Mouse (Mus musculus) limb, embryonic 11.5 days (tissue): Measurements from ENCODE around the gene Ppp1cb. TPM values are rescaled to one million over a fixed set of nuclear protein-coding genes. Genes with fewer than 3 reads are reported as not detected.

Experiments used
- ATAC-seq: fragments of 200-750 bp; cut with Nextera tagmentation; 2 replicates; pipeline ENCODE4 v1.8.0; 2017; ENCODE audit warnings: low read depth; ENCODE audit not compliant: insufficient number of reproducible peaks, low FRiP score, low TSS enrichment
- DNase-seq: peaks from one replicate; pipeline ENCODE4 v3.0.0-alpha.2; 2015; ENCODE audit warnings: low spot score
- H3K27ac ChIP-seq: fragments of 300-500 bp; sonication (generic); replicated peaks from 2 replicates; pipeline ENCODE4 v1.5.1; 2014; ENCODE audit warnings: low read depth, mild to moderate bottlenecking, low read length
- H3K27me3 ChIP-seq: fragments of 300-500 bp; sonication (generic); 2 replicates; pipeline ENCODE4 v1.6.1; 2014; ENCODE audit warnings: mild to moderate bottlenecking, low read length, mixed read lengths; ENCODE audit not compliant: control insufficient read depth, insufficient read depth
- H3K36me3 ChIP-seq: fragments of 300-500 bp; sonication (generic); 2 replicates; pipeline ENCODE4 v1.6.1; 2014; ENCODE audit warnings: mild to moderate bottlenecking, low read length, moderate library complexity, mixed read lengths; ENCODE audit not compliant: control insufficient read depth, insufficient read depth
- H3K4me1 ChIP-seq: fragments of 300-500 bp; sonication (generic); 2 replicates; pipeline ENCODE4 v1.6.1; 2014; ENCODE audit warnings: low read length, mixed read lengths; ENCODE audit not compliant: control insufficient read depth, insufficient read depth
- H3K4me2 ChIP-seq: fragments of 300-500 bp; sonication (generic); 2 replicates; pipeline ENCODE4 v1.6.1; 2014; ENCODE audit warnings: low read depth, mild to moderate bottlenecking, moderate library complexity; ENCODE audit not compliant: severe bottlenecking
- H3K4me3 ChIP-seq: fragments of 300-500 bp; sonication (generic); 2 replicates; pipeline ENCODE4 v1.5.1; 2014; ENCODE audit warnings: low read depth, low read length
- H3K9ac ChIP-seq: fragments of 300-500 bp; sonication (generic); 2 replicates; pipeline ENCODE4 v1.6.1; 2014; ENCODE audit warnings: mild to moderate bottlenecking, low read length
- H3K9me3 ChIP-seq: fragments of 300-500 bp; sonication (generic); 2 replicates; pipeline ENCODE4 v1.6.1; 2016; ENCODE audit warnings: low read length; ENCODE audit not compliant: control insufficient read depth
- WGBS: fragments of 180-500 bp; shearing (Covaris S2); extraction: QIAGEN DNeasy Blood & Tissue Kit; methylation state at CpG from one replicate; pipeline ENCODE4 v1.1.7; 2014; 5-methylcytosine and 5-hydroxymethylcytosine counted together
- polyA plus RNA-seq: library from polyadenylated mRNA; unstranded; fragments of >200 nt; fragmentation: Nextera tagmentation; extraction: Ambion mirVana; gene quantifications from 2 replicates; pipeline ENCODE4 v1.2.1, GENCODE M21; 2014

Gene Ppp1cb
- polyA plus RNA-seq, 1 experiment from 2014 or later = 250 TPM

DNA sequence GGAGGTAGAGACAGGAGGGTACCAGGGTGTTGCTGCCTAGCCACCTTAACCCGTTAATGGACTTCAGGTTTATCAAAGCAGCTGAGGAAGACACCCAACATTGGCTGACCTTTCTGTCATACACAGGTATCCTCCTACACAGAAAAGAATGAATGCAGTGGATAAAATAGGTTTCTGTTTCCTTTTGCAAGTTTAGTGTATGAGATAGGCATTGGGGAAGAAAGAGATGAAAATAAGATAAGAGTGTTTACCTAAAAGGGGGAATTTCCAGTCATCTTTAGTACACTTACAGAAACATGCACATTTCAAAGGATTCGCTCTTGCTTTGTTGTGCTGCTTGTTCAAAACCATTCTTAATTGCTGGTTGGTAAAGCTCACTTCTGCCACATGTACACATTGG is 29.4 kb downstream of the Ppp1cb start:
- no peak overlapping the region for H3K27ac ChIP-seq
- H3K9ac ChIP-seq = no peak overlapping the region
- WGBS = 96% methylated on average over 2 of the region's 2 CpGs
- peaks cover 19% of the 10 kb centered on the region for H3K36me3 ChIP-seq
- H3K4me3 ChIP-seq = no peak overlapping the region
- DNase-seq (no peak), ATAC-seq (no peak)
- H3K9me3 ChIP-seq = no peaks in the 10 kb centered on the region
- H3K4me1 ChIP-seq = no peaks in the 10 kb centered on the region
- no peak overlapping the region for H3K4me2 ChIP-seq
- no peaks in the 10 kb centered on the region for H3K27me3 ChIP-seq

GRCm38 (mm10) chr5:32494084-32494700 is 35.5 kb downstream of the Ppp1cb start:
- H3K36me3 ChIP-seq = no peaks in the 10 kb centered on the region; the same call in 1 of the 2 replicates
- ATAC-seq (no peak), DNase-seq (no peak)
- no peak overlapping the region for H3K4me3 ChIP-seq
- H3K27ac ChIP-seq = no peak overlapping the region
- no peak overlapping the region for H3K4me2 ChIP-seq
- no peaks in the 10 kb centered on the region for H3K27me3 ChIP-seq
- no peak overlapping the region for H3K9ac ChIP-seq
- H3K9me3 ChIP-seq = no peaks in the 10 kb centered on the region
- WGBS = 77% methylated on average over 3 of the region's 3 CpGs
- H3K4me1 ChIP-seq = no peaks in the 10 kb centered on the region

DNA sequence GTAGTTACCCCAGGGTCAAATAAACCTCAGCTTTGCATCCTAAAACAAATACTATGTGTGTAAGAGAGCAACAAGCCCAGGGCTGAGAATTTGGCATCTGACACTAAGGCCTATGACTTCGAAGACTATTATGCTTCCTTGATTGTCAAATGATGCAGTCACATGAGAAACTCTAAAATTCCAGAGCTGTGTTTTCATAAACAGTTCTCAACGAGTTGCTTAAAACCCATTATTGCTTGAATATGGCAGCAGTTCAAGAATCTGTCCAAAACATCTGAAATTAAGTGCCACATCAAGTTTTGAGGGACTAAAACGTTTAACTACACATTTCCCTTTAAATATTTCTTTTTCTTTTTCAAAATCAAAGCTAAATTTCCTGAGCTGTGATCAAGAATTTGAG is 50.1 kb downstream of the Ppp1cb start:
- H3K4me3 ChIP-seq = no peak overlapping the region
- no peaks in the 10 kb centered on the region for H3K27me3 ChIP-seq
- 84% methylated on average over 3 of the region's 3 CpGs for WGBS
- H3K36me3 ChIP-seq = no peaks in the 10 kb centered on the region
- no peak for ATAC-seq
- H3K4me1 ChIP-seq = no peaks in the 10 kb centered on the region
- H3K9ac ChIP-seq = no peak overlapping the region
- H3K9me3 ChIP-seq = no peaks in the 10 kb centered on the region
- H3K27ac ChIP-seq = no peak overlapping the region
- no peak overlapping the region for H3K4me2 ChIP-seq
- no peak for DNase-seq

DNA sequence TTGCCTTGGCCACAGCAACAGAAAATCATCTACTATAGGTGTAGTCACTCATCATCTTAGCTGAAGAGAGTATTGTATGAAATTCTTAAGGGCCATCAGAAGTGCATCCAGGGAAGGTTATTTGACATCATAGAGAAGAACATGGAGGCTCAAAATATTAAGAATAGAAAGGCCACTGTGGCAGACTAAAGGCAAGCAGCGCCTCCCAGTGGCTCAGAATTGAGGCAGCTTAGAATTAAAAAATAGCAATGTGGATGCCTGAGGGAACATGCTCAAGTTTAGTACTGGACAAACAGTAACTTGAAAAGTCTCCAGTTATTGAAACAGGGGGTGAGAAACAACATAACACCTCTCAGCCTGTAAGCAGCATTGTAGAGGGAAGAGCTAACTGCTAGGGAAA is 61.7 kb downstream of the Ppp1cb start:
- 36% methylated on average over 1 of the region's 1 CpGs for WGBS
- DNase-seq (no peak), ATAC-seq (no peak)
- Histone ChIP-seq H3K4me2 (no peak overlapping the region), H3K4me1 (no peaks in the 10 kb centered on the region), H3K9me3 (no peaks in the 10 kb centered on the region), H3K9ac (no peak overlapping the region), H3K36me3 (no peaks in the 10 kb centered on the region), H3K27me3 (no peaks in the 10 kb centered on the region), H3K27ac (no peak overlapping the region), H3K4me3 (no peak overlapping the region)

GRCm38 (mm10) chr5:32549449-32549848 is 90.8 kb downstream of the Ppp1cb start:
- Histone ChIP-seq H3K9me3 (no peaks in the 10 kb centered on the region), H3K4me3 (no peak overlapping the region), H3K4me1 (no peaks in the 10 kb centered on the region), H3K27ac (no peak overlapping the region), H3K36me3 (no peaks in the 10 kb centered on the region), H3K4me2 (no peak overlapping the region), H3K27me3 (no peaks in the 10 kb centered on the region), H3K9ac (no peak overlapping the region)
- DNase-seq (no peak), ATAC-seq (no peak)
- 73% methylated on average over 2 of the region's 2 CpGs for WGBS

DNA sequence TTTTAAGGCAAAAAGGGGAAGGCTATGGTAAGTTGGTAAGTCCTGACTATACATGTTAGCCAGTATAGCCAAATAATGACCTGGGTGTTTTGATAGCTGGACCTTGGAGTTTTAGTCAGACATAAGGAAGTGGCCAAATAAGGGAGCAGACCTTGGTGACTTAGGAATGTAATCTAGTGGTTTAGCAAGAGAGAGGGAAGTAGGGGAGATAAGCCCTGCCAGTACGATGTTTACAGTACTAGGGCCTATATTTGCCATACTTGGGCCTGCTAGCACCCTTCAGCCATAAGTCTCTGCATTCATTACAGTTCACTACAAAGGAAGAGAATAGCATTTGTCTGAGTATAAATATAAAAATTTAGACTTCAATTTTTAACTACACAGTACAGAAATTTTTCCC is 106.1 kb downstream of the Ppp1cb start:
- H3K27me3 ChIP-seq = no peaks in the 10 kb centered on the region
- H3K4me1 ChIP-seq = no peaks in the 10 kb centered on the region
- H3K36me3 ChIP-seq = no peaks in the 10 kb centered on the region
- ATAC-seq = no peak
- H3K9me3 ChIP-seq = no peaks in the 10 kb centered on the region
- WGBS = 88% methylated on average over 1 of the region's 1 CpGs
- H3K9ac ChIP-seq = no peak overlapping the region
- DNase-seq = no peak
- H3K27ac ChIP-seq = no peak overlapping the region
- H3K4me3 ChIP-seq = no peak overlapping the region
- no peak overlapping the region for H3K4me2 ChIP-seq

Other genes with a start within 250 kb of the Ppp1cb start
- gene Plb1, start 226.1 kb upstream of the Ppp1cb start, polyA plus RNA-seq = 0.23 TPM in 1 of 2 replicates, not detected in the other
- 36.4 and 39.9 TPM in 2 replicates for gene Yes1, start 152.3 kb downstream of the Ppp1cb start, polyA plus RNA-seq